Mouse (Mus musculus) G1E (cell line): ENCODE data around the gene Wnt11.

Source experiments
- CTCF ChIP-seq: IDR thresholded peaks from 2 replicates; pipeline ENCODE4 v1.5.1; 2012; ENCODE audit warnings: low read depth, low read length, inconsistent platforms, mixed read lengths
- GATA1 ChIP-seq: IDR thresholded peaks from 2 replicates; pipeline ENCODE4 v1.6.1; 2012; ENCODE audit warnings: borderline replicate concordance, low read length, inconsistent platforms, mixed read lengths
- TAL1 ChIP-seq: conservative IDR thresholded peaks from 2 replicates; pipeline ENCODE4 v1.6.1; 2012; ENCODE audit warnings: low read depth, low read length, inconsistent platforms, mixed read lengths

- TF ChIP-seq CTCF (no peak), GATA1 (no peak), TAL1 (no peak)
These were observed 59.4 kb downstream of the Wnt11 start for GRCm38 (mm10) chr7:98894305-98894704.
